Mouse (Mus musculus) kidney, adult 2 months (tissue): Measurements from ENCODE around the gene Map3k6. TPM values are rescaled to one million over a fixed set of nuclear protein-coding genes. Genes with fewer than 3 reads are reported as not detected.

Source experiments
- DNase-seq: peaks from one replicate; pipeline ENCODE4 v3.0.0; 2021
- H3K27ac ChIP-seq: fragments of 200-500 bp; 2 replicates; pipeline ENCODE4 v1.5.1; 2012; ENCODE audit warnings: low read depth, low read length, control low read depth, inconsistent platforms; ENCODE audit not compliant: insufficient read depth
- H3K27me3 ChIP-seq: fragments of 200-500 bp; replicated peaks from 2 replicates; pipeline ENCODE4 v1.6.1; 2012; ENCODE audit warnings: mild to moderate bottlenecking, moderate library complexity, low read length, inconsistent platforms; ENCODE audit not compliant: control insufficient read depth, insufficient read depth
- H3K36me3 ChIP-seq: fragments of 200-500 bp; 2 replicates; pipeline ENCODE4 v1.6.1; 2012; ENCODE audit warnings: mild to moderate bottlenecking, moderate library complexity, low read length, inconsistent platforms; ENCODE audit not compliant: control insufficient read depth, insufficient read depth
- H3K4me1 ChIP-seq: fragments of 200-500 bp; 2 replicates; pipeline ENCODE4 v1.6.1; 2011; ENCODE audit warnings: low read length; ENCODE audit not compliant: control insufficient read depth, insufficient read depth
- H3K4me3 ChIP-seq: fragments of 200-500 bp; 2 replicates; pipeline ENCODE4 v1.5.1; 2011; ENCODE audit warnings: mild to moderate bottlenecking, low read depth, low read length, control low read depth; ENCODE audit not compliant: insufficient read depth
- CTCF ChIP-seq: fragments of 200-500 bp; conservative IDR thresholded peaks from 2 replicates; pipeline ENCODE4 v1.5.1; 2011; ENCODE audit warnings: low read depth, mild to moderate bottlenecking, control low read depth, low read length, moderate library complexity, mixed read lengths; ENCODE audit not compliant: insufficient read depth, insufficient read length
- POLR2A ChIP-seq: fragments of 200-500 bp; IDR thresholded peaks from one replicate; pipeline ENCODE4 v1.6.1; 2011; ENCODE audit warnings: low read depth, low read length, control low read depth
- WGBS: fragments of 180-500 bp; shearing (Covaris S2); methylation state at CpG from one replicate; pipeline ENCODE4 v1.1.7; 2018; 5-methylcytosine and 5-hydroxymethylcytosine counted together
- polyA plus RNA-seq: library from polyadenylated mRNA; depleted of rRNA; stranded (reverse); fragments of >200 nt; gene quantifications from 2 replicates; pipeline ENCODE4 v1.2.3, GENCODE M21; 2012; rRNA removed

Gene Map3k6
- 3.8 and 4.3 TPM in 2 replicates for polyA plus RNA-seq

- Histone ChIP-seq H3K27ac (peak within 1 kb of the TSS; percentile 70), H3K27me3 (no peaks in the 10 kb centered on the region), H3K36me3 (no peaks in the 10 kb centered on the region), H3K4me1 (peaks cover 2% of the 10 kb centered on the region; the same call in 1 of the 2 replicates), H3K4me3 (peak within 1 kb of the TSS; percentile 70)
- DNase-seq = peak; percentile 94
- TF ChIP-seq POLR2A (peak; percentile 84), CTCF (no peak)
- WGBS = 10% methylated on average over 16 of the region's 16 CpGs
These were observed at the start of gene Map3k6 for GRCm38 (mm10) chr4:133240490-133240921. TSS of gene Map3k6 (plus strand) at chr4:133240818.

DNA sequence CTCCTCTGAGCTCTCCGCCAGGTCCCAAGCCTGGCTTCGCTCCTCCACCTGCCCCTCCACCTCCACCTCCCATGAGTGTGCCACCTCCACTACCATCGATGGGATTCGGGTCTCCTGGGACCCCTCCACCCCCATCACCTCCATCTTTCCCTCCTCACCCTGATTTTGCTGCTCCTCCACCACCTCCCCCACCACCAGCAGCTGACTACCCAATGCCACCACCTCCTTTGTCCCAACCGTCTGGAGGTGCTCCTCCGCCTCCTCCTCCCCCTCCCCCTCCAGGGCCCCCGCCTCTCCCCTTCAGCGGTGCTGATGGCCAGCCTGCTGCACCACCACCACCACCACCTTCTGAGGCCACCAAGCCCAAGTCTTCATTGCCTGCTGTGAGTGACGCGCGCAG is 46.1 kb upstream of the Map3k6 start:
- Histone ChIP-seq H3K27me3 (no peaks in the 10 kb centered on the region), H3K27ac (no peak overlapping the region), H3K4me1 (peaks cover 25% of the 10 kb centered on the region), H3K4me3 (no peak overlapping the region), H3K36me3 (peaks cover 4% of the 10 kb centered on the region; the same call in 1 of the 2 replicates)
- 91% methylated on average over 10 of the region's 11 CpGs for WGBS
- TF ChIP-seq POLR2A (no peak), CTCF (no peak)
- no peak for DNase-seq

GRCm38 (mm10) chr4:133195014-133195413 is 45.6 kb upstream of the Map3k6 start:
- Histone ChIP-seq H3K27me3 (no peaks in the 10 kb centered on the region), H3K4me1 (peaks cover 25% of the 10 kb centered on the region), H3K4me3 (no peak overlapping the region), H3K36me3 (peaks cover 4% of the 10 kb centered on the region; the same call in 1 of the 2 replicates), H3K27ac (no peak overlapping the region)
- WGBS = 76% methylated on average over 4 of the region's 4 CpGs
- DNase-seq = no peak
- TF ChIP-seq CTCF = no peak
- no peak for TF ChIP-seq POLR2A

DNA sequence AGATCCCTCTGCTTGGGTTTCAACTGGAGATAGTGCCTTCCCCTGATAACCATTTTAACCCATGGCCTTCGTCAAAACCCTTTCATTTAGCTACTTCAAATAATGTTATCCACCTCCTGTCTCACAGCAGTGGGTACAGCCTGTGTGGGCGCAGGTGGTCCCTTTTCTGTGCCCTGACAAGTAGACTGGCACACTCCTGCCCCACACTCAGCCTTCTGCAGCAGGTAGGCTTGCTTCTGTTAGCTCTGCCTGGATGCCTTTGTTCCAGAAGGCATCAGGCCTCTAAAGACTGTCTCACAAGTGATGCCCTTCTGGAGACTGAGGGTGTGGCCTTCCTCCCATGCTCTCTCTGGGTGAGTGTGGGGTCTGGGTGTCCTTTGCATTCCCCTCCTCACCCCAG is 44.5 kb upstream of the Map3k6 start:
- no peak overlapping the region for H3K4me3 ChIP-seq
- no peak for DNase-seq
- no peaks in the 10 kb centered on the region for H3K27me3 ChIP-seq
- peaks cover 2% of the 10 kb centered on the region; the same call in 1 of the 2 replicates for H3K36me3 ChIP-seq
- TF ChIP-seq CTCF = no peak
- WGBS = 90% methylated on average over 2 of the region's 2 CpGs
- peaks cover 32% of the 10 kb centered on the region for H3K4me1 ChIP-seq
- H3K27ac ChIP-seq = peak overlapping the region; percentile 61

DNA sequence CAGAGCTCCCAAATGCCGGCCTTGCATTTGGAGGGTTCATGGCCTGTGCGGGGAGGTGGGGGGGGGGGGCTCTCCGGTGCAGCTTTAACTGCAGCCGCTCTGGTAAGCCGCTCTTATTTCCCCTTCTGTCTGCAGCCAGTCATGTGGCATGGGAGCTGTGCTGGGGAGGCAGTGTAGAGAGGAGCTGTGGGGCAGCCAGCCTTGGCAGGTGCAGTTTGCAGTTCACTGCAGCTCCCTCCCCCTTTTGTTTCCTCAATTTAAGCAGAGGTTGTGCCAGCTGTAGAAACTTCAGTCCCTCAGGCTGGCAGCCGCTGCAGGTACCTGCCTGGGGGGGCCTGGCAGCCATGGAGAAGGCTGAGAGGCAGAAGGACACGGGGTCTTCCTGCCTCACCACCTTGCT is 43.8 kb upstream of the Map3k6 start:
- no peak overlapping the region for H3K4me3 ChIP-seq
- H3K4me1 ChIP-seq = peaks cover 36% of the 10 kb centered on the region
- peak overlapping the region; percentile 73 for H3K27ac ChIP-seq
- peaks cover 2% of the 10 kb centered on the region; the same call in 1 of the 2 replicates for H3K36me3 ChIP-seq
- DNase-seq = peak; percentile 56
- 24% methylated on average over 7 of the region's 7 CpGs for WGBS
- TF ChIP-seq CTCF (no peak), POLR2A (no peak)
- H3K27me3 ChIP-seq = no peaks in the 10 kb centered on the region

DNA sequence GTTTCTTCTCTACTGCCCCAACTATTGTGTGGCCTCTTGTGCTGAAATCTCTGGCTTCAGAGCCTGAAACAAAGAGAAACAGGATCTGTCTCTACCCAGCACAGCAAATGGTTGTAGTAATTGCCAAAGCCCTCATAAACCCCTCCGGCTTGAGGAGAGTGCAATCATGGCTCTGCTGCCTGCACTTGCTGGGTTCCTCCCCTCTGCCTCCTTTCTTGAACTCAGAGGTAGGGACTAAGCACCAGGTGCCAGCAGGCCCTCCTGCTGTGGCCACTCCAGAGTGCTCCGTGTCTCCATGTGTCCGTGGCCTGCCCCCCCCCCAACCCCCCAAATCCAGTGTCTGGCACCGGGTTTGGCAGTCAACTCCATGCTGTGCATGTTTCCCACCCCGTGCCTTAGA is 43.3 kb upstream of the Map3k6 start:
- no peak for DNase-seq
- peaks cover 2% of the 10 kb centered on the region; the same call in 1 of the 2 replicates for H3K36me3 ChIP-seq
- TF ChIP-seq CTCF (no peak), POLR2A (no peak)
- H3K27me3 ChIP-seq = no peaks in the 10 kb centered on the region
- H3K27ac ChIP-seq = peak overlapping the region; percentile 73
- peaks cover 36% of the 10 kb centered on the region for H3K4me1 ChIP-seq
- WGBS = 22% methylated on average over 5 of the region's 5 CpGs
- no peak overlapping the region for H3K4me3 ChIP-seq

GRCm38 (mm10) chr4:133197801-133198286 is 42.8 kb upstream of the Map3k6 start:
- Histone ChIP-seq H3K4me3 (no peak overlapping the region), H3K36me3 (peaks cover 2% of the 10 kb centered on the region; the same call in 1 of the 2 replicates), H3K27me3 (no peaks in the 10 kb centered on the region), H3K27ac (peak overlapping the region; percentile 73), H3K4me1 (peaks cover 36% of the 10 kb centered on the region)
- WGBS = 31% methylated on average over 13 of the region's 13 CpGs
- TF ChIP-seq POLR2A (no peak), CTCF (no peak)
- DNase-seq = peak; percentile 83
